Mouse (Mus musculus) stomach, embryonic 14.5 days (tissue): ENCODE measurements at regions not wholly inside any gene's neighbourhood (a gene's known extent, or its start where the extent isn't known, plus 50 kb on each side); places are given as distances from the start of the nearest gene placed in this dataset.
A peak's percentile ranks its signal among the peaks of the same experiment; 100 is the strongest.

ENCODE experiments used
- ATAC-seq: fragments of 200-750 bp; cut with Nextera tagmentation; 2 replicates; pipeline ENCODE4 v1.8.0; 2017; ENCODE audit warnings: low read depth, moderate TSS enrichment; ENCODE audit not compliant: insufficient number of reproducible peaks, insufficient read depth, low FRiP score
- H3K27ac ChIP-seq: fragments of 300-500 bp; sonication (generic); 2 replicates; pipeline ENCODE4 v1.5.1; 2014; ENCODE audit warnings: mild to moderate bottlenecking, low read length, moderate library complexity, mixed read lengths
- H3K27me3 ChIP-seq: fragments of 300-500 bp; sonication (generic); 2 replicates; pipeline ENCODE4 v1.6.1; 2014; ENCODE audit warnings: low read length, control low read depth, mixed read lengths; ENCODE audit not compliant: control insufficient read depth, insufficient read depth
- H3K36me3 ChIP-seq: fragments of 300-500 bp; sonication (generic); 2 replicates; pipeline ENCODE4 v1.6.1; 2014; ENCODE audit warnings: mild to moderate bottlenecking, control low read depth, low read length, moderate library complexity, mixed read lengths; ENCODE audit not compliant: control insufficient read depth, insufficient read depth
- H3K4me1 ChIP-seq: fragments of 300-500 bp; sonication (generic); 2 replicates; pipeline ENCODE4 v1.6.1; 2014; ENCODE audit warnings: low read length, control low read depth, mixed read lengths; ENCODE audit not compliant: control insufficient read depth, insufficient read depth
- H3K4me2 ChIP-seq: fragments of 300-500 bp; sonication (generic); replicated peaks from 2 replicates; pipeline ENCODE4 v1.6.1; 2014; ENCODE audit warnings: low read depth, low read length, control low read depth
- H3K4me3 ChIP-seq: fragments of 300-500 bp; sonication (generic); 2 replicates; pipeline ENCODE4 v1.5.1; 2014; ENCODE audit warnings: low read depth, low read length, control low read depth
- H3K9ac ChIP-seq: fragments of 300-500 bp; sonication (generic); replicated peaks from 2 replicates; pipeline ENCODE4 v1.6.1; 2014; ENCODE audit warnings: low read depth, mild to moderate bottlenecking, control low read depth, low read length, moderate library complexity, mixed read lengths
- H3K9me3 ChIP-seq: fragments of 300-500 bp; sonication (generic); 2 replicates; pipeline ENCODE4 v1.6.1; 2016; ENCODE audit warnings: low read depth, low read length, control low read depth; ENCODE audit not compliant: control insufficient read depth
- WGBS: fragments of 180-500 bp; shearing (Covaris S2); extraction: QIAGEN DNeasy Blood & Tissue Kit; methylation state at CpG from one replicate; pipeline ENCODE4 v1.1.7; 2014; 5-methylcytosine and 5-hydroxymethylcytosine counted together

GRCm38 (mm10) chr8:100796628-100797027 lies 1380.4 kb upstream of the Cdh8 start:
- Histone ChIP-seq H3K27ac (no peak overlapping the region), H3K4me1 (no peaks in the 10 kb centered on the region), H3K9me3 (no peaks in the 10 kb centered on the region), H3K36me3 (no peaks in the 10 kb centered on the region), H3K27me3 (no peaks in the 10 kb centered on the region), H3K4me2 (no peak overlapping the region), H3K9ac (no peak overlapping the region), H3K4me3 (no peak overlapping the region)
- 59% methylated on average over 1 of the region's 1 CpGs for WGBS
- ATAC-seq = no peak

- H3K27me3 ChIP-seq = no peaks in the 10 kb centered on the region
- H3K4me2 ChIP-seq = no peak overlapping the region
- no peak overlapping the region for H3K4me3 ChIP-seq
- H3K27ac ChIP-seq = no peak overlapping the region
- ATAC-seq = no peak
- H3K9me3 ChIP-seq = no peaks in the 10 kb centered on the region
- WGBS = 91% methylated on average over 7 of the region's 7 CpGs
- no peaks in the 10 kb centered on the region for H3K36me3 ChIP-seq
- no peak overlapping the region for H3K9ac ChIP-seq
- H3K4me1 ChIP-seq = no peaks in the 10 kb centered on the region
These were observed 1377.7 kb upstream of the Cdh8 start for GRCm38 (mm10) chr8:100793951-100794350.

GRCm38 (mm10) chr8:100790592-100791141 lies 1374.4 kb upstream of the Cdh8 start:
- no peak overlapping the region for H3K4me2 ChIP-seq
- H3K27me3 ChIP-seq = no peaks in the 10 kb centered on the region
- no peak overlapping the region for H3K9ac ChIP-seq
- 77% methylated on average over 11 of the region's 11 CpGs for WGBS
- no peak overlapping the region for H3K27ac ChIP-seq
- H3K4me1 ChIP-seq = no peaks in the 10 kb centered on the region
- no peak overlapping the region for H3K4me3 ChIP-seq
- ATAC-seq = no peak
- no peaks in the 10 kb centered on the region for H3K36me3 ChIP-seq
- H3K9me3 ChIP-seq = no peaks in the 10 kb centered on the region

- no peaks in the 10 kb centered on the region for H3K4me1 ChIP-seq
- no peak overlapping the region for H3K4me3 ChIP-seq
- 73% methylated on average over 6 of the region's 6 CpGs for WGBS
- ATAC-seq = no peak
- H3K9ac ChIP-seq = no peak overlapping the region
- H3K4me2 ChIP-seq = no peak overlapping the region
- no peak overlapping the region for H3K27ac ChIP-seq
- H3K9me3 ChIP-seq = no peaks in the 10 kb centered on the region
- H3K36me3 ChIP-seq = no peaks in the 10 kb centered on the region
- no peaks in the 10 kb centered on the region for H3K27me3 ChIP-seq
These were observed 1371.9 kb upstream of the Cdh8 start for GRCm38 (mm10) chr8:100788132-100788531.

- no peak overlapping the region for H3K27ac ChIP-seq
- H3K4me2 ChIP-seq = peak overlapping the region; percentile 27; the same call in 1 of the 2 replicates
- peak; percentile 33; the same call in 1 of the 2 replicates for ATAC-seq
- no peak overlapping the region for H3K9ac ChIP-seq
- no peaks in the 10 kb centered on the region for H3K9me3 ChIP-seq
- no peak overlapping the region for H3K4me3 ChIP-seq
- H3K4me1 ChIP-seq = no peaks in the 10 kb centered on the region
- 18% methylated on average over 9 of the region's 9 CpGs for WGBS
- H3K36me3 ChIP-seq = no peaks in the 10 kb centered on the region
- H3K27me3 ChIP-seq = no peaks in the 10 kb centered on the region
These were observed 1356.6 kb upstream of the Cdh8 start for GRCm38 (mm10) chr8:100772742-100773370.

GRCm38 (mm10) chr8:100769617-100770016 lies 1353.3 kb upstream of the Cdh8 start:
- Histone ChIP-seq H3K27me3 (no peaks in the 10 kb centered on the region), H3K4me3 (no peak overlapping the region), H3K27ac (no peak overlapping the region), H3K9ac (no peak overlapping the region), H3K4me1 (no peaks in the 10 kb centered on the region), H3K9me3 (no peaks in the 10 kb centered on the region), H3K36me3 (no peaks in the 10 kb centered on the region), H3K4me2 (no peak overlapping the region)
- 71% methylated on average over 4 of the region's 4 CpGs for WGBS
- ATAC-seq = no peak

GRCm38 (mm10) chr8:100733927-100734326 lies 1317.7 kb upstream of the Cdh8 start:
- Histone ChIP-seq H3K9me3 (no peaks in the 10 kb centered on the region), H3K27ac (no peak overlapping the region), H3K36me3 (no peaks in the 10 kb centered on the region), H3K4me1 (no peaks in the 10 kb centered on the region), H3K4me2 (no peak overlapping the region), H3K27me3 (no peaks in the 10 kb centered on the region), H3K9ac (no peak overlapping the region), H3K4me3 (no peak overlapping the region)
- WGBS = 68% methylated on average over 4 of the region's 4 CpGs
- no peak for ATAC-seq

GRCm38 (mm10) chr8:100702365-100702764 lies 1286.1 kb upstream of the Cdh8 start:
- Histone ChIP-seq H3K4me1 (no peaks in the 10 kb centered on the region), H3K27me3 (no peaks in the 10 kb centered on the region), H3K4me3 (no peak overlapping the region), H3K9me3 (no peaks in the 10 kb centered on the region), H3K9ac (no peak overlapping the region), H3K27ac (no peak overlapping the region), H3K4me2 (no peak overlapping the region), H3K36me3 (no peaks in the 10 kb centered on the region)
- 60% methylated on average over 2 of the region's 2 CpGs for WGBS
- no peak for ATAC-seq

- Histone ChIP-seq H3K9ac (no peak overlapping the region), H3K9me3 (no peaks in the 10 kb centered on the region), H3K36me3 (no peaks in the 10 kb centered on the region), H3K4me3 (no peak overlapping the region), H3K27ac (no peak overlapping the region), H3K4me2 (no peak overlapping the region), H3K27me3 (no peaks in the 10 kb centered on the region), H3K4me1 (no peaks in the 10 kb centered on the region)
- 78% methylated on average over 3 of the region's 3 CpGs for WGBS
- ATAC-seq = no peak
These were observed 1278.8 kb upstream of the Cdh8 start for GRCm38 (mm10) chr8:100695043-100695442.
